Mouse (Mus musculus): ENCODE measurements around the gene Lbr. TPM values are rescaled to one million over a fixed set of nuclear protein-coding genes. Genes with fewer than 3 reads are reported as not detected.

The Lbr gene
- polyA plus RNA-seq, 1 experiment: 183 TPM

DNA sequence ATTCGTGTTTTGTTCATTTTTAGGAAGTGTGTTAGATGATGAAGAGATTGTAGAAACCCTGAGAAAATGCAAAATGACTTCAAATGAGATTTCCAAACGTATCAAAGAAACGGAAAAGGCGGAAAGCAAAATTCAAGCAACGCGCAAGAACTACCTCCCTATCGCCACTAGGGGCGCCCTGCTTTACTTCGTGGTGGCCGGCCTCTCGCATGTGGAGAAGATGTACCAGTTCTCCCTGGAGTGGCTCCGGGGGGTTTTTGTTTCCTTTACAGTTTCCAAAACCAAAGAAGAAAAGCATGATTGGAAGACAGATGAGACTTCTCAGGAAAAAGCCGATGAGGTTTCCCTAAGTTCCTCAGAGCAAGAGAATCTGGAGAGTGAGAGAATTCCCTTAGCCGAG lies 73.5 kb downstream of the Lbr start:
- TF ChIP-seq POLR2A (IDR thresholded peaks at IDR 0.05; ENCODE audit: control insufficient read depth, extremely low read depth, insufficient read depth, low read length, poor library complexity) (no peak), CTCF (IDR thresholded peaks at IDR 0.05; ENCODE audit: borderline replicate concordance, control insufficient read depth, extremely low read depth, insufficient read depth, low read length, poor library complexity) (0 out of 2 replicates have a peak, but pooled peaks have one; percentile 54)
- Histone ChIP-seq H3K4me1 (replicated peaks; ENCODE audit: control insufficient read depth, insufficient read depth, low read length) (no peaks in the 10 kb centered on the region), H3K36me3 (ENCODE audit: control insufficient read depth, insufficient read depth, low read length) (no peaks in the 10 kb centered on the region), H3K27me3 (ENCODE audit: control insufficient read depth, insufficient read depth, low read length) (no peaks in the 10 kb centered on the region), H3K27ac (ENCODE audit: control insufficient read depth, insufficient read depth, low read length) (no peak overlapping the region), H3K4me3 (ENCODE audit: control insufficient read depth, insufficient read depth, low read length) (no peak overlapping the region)
- WGBS: 79% methylated on average over 14 of the region's 14 CpGs
- peak; percentile 4 for DNase-seq

Other genes with a start within 250 kb of the Lbr start
- gene Enah, start 176.9 kb upstream of the Lbr start, polyA plus RNA-seq (2012; rRNA removed): 6.5 and 7.2 TPM in 2 replicates